Mouse (Mus musculus) spleen, adult 2 months (tissue): Measurements from ENCODE around the gene Asl.

Experiments used
- CTCF ChIP-seq: fragments of 200-500 bp; IDR thresholded peaks from 2 replicates; pipeline ENCODE4 v1.5.1; 2011; ENCODE audit warnings: mild to moderate bottlenecking, inconsistent platforms; ENCODE audit not compliant: insufficient read depth, insufficient read length, insufficient replicate concordance; ENCODE audit errors: extremely low read depth
- POLR2A ChIP-seq: fragments of 200-500 bp; IDR thresholded peaks from 2 replicates; pipeline ENCODE4 v1.6.1; 2011; ENCODE audit warnings: low read depth, low read length, inconsistent platforms

GRCm38 (mm10) chr5:130052510-130052909 lies 23.5 kb upstream of the Asl start:
- TF ChIP-seq CTCF: no peak
- TF ChIP-seq POLR2A: no peak
